Mouse (Mus musculus): ENCODE measurements around the gene Hdac1. TPM values are rescaled to one million over a fixed set of nuclear protein-coding genes. Genes with fewer than 3 reads are reported as not detected.

Gene Hdac1
- 174 TPM for polyA plus RNA-seq (2017; shearing (Covaris generic))

DNA sequence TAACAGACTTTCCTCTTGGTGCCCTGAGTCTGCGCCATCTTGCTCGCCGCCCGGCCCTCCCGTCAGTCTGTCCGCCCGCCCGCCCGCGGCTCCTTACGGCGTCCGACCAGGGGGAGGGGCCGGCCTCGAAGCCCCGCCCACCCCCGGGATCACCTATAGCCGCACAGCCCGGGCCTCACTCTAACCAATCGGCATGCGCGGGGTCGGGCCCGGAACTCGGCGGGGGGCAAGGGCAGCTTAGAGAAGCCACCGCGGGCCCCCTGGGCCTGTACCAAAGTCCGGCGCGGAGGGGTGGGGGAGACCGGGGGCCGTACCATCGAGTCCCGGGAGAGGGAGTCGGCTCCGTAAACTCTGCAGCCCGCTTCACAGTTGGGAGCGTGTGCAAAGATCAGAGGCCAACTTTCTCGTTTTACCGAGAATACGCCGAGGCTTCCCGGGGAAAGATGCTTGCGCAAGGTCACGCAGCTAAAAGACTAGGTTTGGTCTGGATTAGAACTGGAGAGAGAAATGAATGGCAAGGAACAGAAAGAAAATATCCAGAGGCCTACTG is at the start of gene Hdac1:
TSS of gene Hdac1 (minus strand) at position 122 of the 550 bp plus-strand sequence.

DNA sequence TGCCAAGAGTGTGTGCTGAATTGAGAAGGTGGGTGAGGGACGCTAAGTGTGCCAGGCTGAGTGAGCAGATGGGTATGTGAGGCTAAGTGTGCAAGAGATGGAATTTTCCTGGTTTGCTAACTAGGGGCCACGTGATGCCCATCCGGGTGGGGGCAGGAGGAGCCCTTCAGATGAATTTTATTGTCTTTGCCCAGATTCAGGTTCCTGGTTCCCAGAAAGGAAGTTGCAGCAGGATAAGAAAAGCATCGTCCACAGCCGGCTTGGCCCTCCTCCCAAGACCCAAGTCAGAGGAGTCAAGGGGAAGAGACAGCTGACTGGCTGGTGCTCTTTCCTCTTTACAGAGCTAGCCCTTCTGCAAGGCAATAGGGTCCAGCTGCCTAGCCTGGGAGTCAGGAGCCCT is 36.0 kb upstream of the Hdac1 start, which contains the start of gene Fam167b:
TSS of gene Fam167b (minus strand) at position 84 of the 400 bp plus-strand sequence.

DNA sequence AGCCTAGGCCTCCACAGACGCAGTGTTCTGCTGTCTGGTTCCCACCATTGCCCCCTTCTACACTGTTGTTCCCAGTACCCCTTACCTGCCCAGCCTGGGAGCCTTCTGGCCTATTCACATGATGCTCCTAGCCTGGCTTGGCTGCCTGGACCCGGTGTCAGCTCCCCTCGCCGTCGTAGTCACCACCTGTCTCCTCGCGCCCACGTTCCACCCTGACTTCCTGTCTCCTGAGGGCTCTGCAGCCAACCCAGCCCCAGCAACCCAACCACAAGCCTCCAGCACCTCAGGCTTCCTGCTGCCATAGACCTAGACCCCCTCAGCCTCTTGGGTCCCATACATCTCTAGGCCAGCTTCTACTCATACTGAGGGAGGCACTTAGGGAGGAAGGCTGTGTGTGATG is 30.9 kb upstream of the Hdac1 start, which contains the start of gene Lck:
TSS of gene Lck (minus strand) at position 212 of the 400 bp plus-strand sequence.

DNA sequence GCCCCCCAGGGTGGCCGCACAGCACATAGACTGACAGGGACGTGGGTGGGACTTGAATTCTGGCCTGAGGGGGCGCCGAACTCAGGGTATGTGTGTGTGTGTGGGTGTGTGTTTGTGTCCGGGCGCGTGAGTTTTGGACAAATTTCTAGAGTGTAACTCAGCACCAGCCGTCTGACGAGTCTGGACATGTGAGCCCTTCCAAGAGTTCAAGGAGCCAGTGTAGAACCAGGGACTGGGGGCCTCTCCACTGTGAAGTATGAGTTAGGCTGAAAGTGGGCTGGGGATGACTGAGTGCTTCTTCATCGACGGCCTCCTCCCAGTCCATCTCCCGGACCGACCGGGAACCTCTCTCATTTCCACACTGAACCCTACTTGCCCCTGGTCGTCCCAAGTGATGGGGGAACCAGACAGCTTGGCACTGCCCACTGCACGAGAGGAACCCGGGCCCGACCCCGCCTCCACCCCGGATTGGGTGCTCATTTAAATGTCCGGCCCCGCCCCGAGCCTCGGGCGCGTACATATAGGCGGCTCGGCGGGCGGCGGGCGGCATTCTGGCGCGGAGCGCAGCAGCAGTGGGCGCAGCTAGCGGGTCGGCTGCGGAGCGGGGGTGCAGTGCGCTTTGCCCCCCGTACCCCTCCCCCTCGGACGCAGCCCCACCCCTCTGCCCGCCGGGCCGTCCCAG is 29.3 kb downstream of the Hdac1 start, which contains the start of gene Marcksl1:
TSS of gene Marcksl1 (plus strand) at position 496 of the 682 bp plus-strand sequence.

DNA sequence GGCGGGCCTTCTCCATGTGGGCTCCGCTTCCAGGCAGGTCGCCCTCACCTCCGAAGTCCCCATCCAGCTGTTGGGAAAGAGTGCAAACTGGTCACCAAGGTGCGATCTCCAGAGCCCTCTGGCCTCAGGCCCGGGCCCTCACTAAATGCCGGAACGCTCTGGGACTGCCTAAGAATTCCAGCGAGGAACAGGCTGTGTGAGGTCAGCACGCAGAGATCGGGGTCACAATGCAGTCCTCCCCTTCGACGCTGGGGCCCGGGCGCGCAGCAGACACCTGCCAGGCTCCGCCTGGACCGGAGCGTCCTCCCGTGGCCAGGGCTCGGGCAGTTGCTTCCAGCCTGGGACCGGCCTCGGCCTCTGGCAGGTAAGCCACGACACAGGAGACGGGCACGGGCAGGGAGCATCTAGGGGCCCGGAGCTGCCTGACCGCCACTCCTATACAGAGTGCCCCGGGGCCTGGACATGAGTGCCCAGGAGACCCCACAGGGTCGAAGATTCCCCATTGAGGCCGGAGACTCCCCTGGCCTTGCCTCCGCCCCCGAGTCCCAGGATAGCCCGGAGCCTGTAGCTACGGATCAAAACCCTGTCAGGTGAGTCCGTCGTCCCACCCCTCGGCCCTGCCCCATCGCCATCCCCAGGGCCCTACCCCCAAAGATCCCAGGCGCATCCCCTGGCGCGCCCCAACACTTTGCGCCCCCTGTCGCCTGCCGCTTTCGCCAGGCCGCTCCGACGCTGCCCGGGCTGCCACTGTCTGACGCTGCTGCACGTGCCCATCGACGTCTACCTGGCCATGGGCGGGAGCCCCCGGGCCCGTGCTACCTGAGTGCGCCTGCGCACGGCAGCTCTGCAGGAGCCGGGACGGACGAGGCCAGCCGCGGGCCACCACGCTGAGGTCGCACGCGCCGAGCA is 51.3 kb downstream of the Hdac1 start, which contains the start of the genes Tssk3 and Fam229a:
TSS of gene Tssk3 (minus strand) at position 51 of the 909 bp plus-strand sequence.
TSS of gene Fam229a (plus strand) at position 219 of the 909 bp plus-strand sequence.

Other genes starting within 250 kb of the Hdac1 start
- 292 TPM for gene Rbbp4, start 207.3 kb downstream of the Hdac1 start, polyA plus RNA-seq (2017; shearing (Covaris generic))
- gene Zbtb8os, start 207.0 kb downstream of the Hdac1 start, polyA plus RNA-seq (2017; shearing (Covaris generic)): 23.5 TPM
- gene Zbtb8a, start 164.6 kb downstream of the Hdac1 start, polyA plus RNA-seq (2017; shearing (Covaris generic)): 5.2 TPM
- gene Zbtb8b, start 101.9 kb downstream of the Hdac1 start, polyA plus RNA-seq (2017; shearing (Covaris generic)): not detected
- gene Bsdc1, start 81.1 kb downstream of the Hdac1 start, polyA plus RNA-seq (2017; shearing (Covaris generic)): 86.3 TPM
- not detected for gene Tssk3, start 51.7 kb downstream of the Hdac1 start, polyA plus RNA-seq (2017; shearing (Covaris generic))
- not detected for gene Fam229a, start 51.5 kb downstream of the Hdac1 start, polyA plus RNA-seq (2017; shearing (Covaris generic))
- gene Marcksl1, start 29.1 kb downstream of the Hdac1 start, polyA plus RNA-seq (2017; shearing (Covaris generic)): 10.7 TPM
- 1,237 TPM for gene Lck, start 30.9 kb upstream of the Hdac1 start, polyA plus RNA-seq (2017; shearing (Covaris generic))
- gene Fam167b, start 35.8 kb upstream of the Hdac1 start, polyA plus RNA-seq (2017; shearing (Covaris generic)): 0.50 TPM
- 167 TPM for gene Eif3i, start 57.9 kb upstream of the Hdac1 start, polyA plus RNA-seq (2017; shearing (Covaris generic))
- 203 TPM for gene Tmem234, start 58.0 kb upstream of the Hdac1 start, polyA plus RNA-seq (2017; shearing (Covaris generic))
- gene Dcdc2b, start 71.5 kb upstream of the Hdac1 start, polyA plus RNA-seq (2017; shearing (Covaris generic)): 5.6 TPM
- 22.1 TPM for gene Iqcc, start 76.4 kb upstream of the Hdac1 start, polyA plus RNA-seq (2017; shearing (Covaris generic))
- gene Ccdc28b, start 81.2 kb upstream of the Hdac1 start, polyA plus RNA-seq (2017; shearing (Covaris generic)): 11.5 TPM
- 73.9 TPM for gene Txlna, start 98.4 kb upstream of the Hdac1 start, polyA plus RNA-seq (2017; shearing (Covaris generic))
- gene Kpna6, start 130.1 kb upstream of the Hdac1 start, polyA plus RNA-seq (2017; shearing (Covaris generic)): 22.9 TPM
- 16.5 TPM for gene Tmem39b, start 154.1 kb upstream of the Hdac1 start, polyA plus RNA-seq (2017; shearing (Covaris generic))
- 146 TPM for gene Khdrbs1, start 199.6 kb upstream of the Hdac1 start, polyA plus RNA-seq (2017; shearing (Covaris generic))

Measured in naive thymus-derived CD4-positive, alpha-beta T cell, adult 5 months (primary cell).